Mouse (Mus musculus) layer of hippocampus, postnatal 10 days (tissue): ENCODE measurements around the gene Slc25a11. TPM values are rescaled to one million over a fixed set of nuclear protein-coding genes. Genes with fewer than 3 reads are reported as not detected.

Experiments
- DNase-seq, 2 experiments: peaks; one replicate each; pipeline ENCODE4 v3.0.0; 2021; ENCODE audit warnings: low spot score in 2 of 2
- total RNA-seq, 2 experiments: library from RNA; stranded (reverse); gene quantifications; 2 replicates each; pipeline ENCODE4 v1.2.3; 2021

Slc25a11 gene
- total RNA-seq, 2 experiments from 2014 or later: 117 to 125 TPM

- DNase-seq: no peak
These were observed 5.0 kb upstream of the Slc25a11 start for GRCm38 (mm10) chr11:70652029-70652883.

DNA sequence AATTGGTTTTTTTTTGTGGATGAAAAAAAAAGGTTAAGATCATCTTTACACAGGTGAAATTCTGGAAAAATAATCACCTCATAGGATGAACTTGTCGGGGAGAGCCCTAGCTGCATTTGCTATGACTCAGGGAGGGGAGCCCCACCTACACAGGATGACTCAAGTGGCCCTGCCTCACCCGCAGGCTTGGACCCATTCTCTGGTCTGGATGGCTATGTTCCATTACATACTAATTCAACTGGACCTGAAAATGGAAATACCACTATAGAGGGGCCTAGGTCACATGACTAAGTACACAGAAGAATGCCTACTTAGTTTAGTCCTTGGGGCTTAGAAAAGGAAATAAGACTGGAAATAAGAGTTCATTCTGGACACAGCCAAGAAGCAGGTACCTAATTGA is 4.1 kb upstream of the Slc25a11 start:
- no peak for DNase-seq

DNA sequence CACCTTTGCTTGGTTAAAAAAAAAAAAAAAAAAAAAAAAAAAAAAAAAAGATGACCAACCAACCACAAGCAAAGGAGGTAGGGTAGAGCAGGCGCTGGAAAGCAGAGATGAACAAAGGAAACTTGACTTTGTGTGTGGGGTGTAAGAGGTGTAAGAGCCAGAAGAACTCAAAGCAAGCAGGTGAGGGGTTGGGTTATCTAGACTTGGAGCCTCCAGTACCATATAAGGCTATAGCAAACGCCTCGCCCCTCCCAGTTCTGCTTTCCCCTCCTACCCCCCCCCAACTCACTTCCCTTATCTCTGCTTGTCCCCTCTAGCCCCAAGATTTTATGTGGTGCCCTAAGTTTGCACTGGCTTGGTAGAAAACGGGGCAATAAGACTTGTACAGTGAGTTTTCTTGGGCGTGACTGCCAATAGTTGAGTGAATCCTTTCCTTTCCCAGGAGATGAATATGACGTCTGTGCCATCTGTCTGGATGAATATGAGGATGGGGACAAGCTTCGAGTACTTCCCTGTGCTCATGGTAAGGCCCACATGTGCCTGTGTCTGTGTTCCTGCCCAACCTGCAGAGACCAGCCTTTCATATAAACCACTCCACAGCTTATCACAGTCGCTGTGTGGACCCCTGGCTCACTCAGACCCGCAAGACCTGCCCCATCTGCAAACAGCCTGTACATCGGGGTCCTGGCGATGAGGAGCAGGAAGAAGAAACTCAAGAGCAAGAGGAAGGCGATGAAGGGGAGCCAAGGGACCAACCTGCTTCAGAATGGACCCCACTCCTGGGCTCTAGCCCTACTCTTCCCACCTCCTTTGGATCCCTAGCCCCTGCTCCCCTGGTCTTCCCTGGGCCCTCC is 3.3 kb upstream of the Slc25a11 start:
- DNase-seq: no peak

DNA sequence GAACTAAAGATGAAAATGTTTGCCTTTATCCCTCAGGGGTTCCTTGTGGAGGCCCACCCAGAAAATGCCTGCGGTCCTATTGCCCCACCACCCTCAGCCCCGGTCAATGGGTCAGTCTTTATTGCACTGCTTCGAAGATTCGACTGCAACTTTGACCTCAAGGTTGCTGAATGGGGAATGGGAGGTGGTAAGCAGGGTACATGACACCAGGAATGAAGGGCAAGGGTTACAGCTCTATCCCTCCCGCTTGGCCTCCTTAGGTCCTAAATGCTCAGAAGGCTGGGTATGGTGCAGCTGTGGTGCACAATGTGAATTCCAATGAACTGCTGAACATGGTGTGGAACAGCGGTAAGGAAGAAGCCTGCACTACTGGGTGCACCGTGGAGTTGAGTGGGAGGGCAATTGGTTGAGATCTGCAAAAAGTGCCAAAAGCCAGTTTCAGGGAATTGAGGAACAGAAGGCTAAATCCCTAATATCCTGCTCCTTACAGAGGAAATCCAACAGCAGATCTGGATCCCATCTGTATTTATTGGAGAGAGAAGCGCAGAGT is 2.0 kb upstream of the Slc25a11 start:
- peak in 1 of 2 experiments; percentile 3 for DNase-seq

DNA sequence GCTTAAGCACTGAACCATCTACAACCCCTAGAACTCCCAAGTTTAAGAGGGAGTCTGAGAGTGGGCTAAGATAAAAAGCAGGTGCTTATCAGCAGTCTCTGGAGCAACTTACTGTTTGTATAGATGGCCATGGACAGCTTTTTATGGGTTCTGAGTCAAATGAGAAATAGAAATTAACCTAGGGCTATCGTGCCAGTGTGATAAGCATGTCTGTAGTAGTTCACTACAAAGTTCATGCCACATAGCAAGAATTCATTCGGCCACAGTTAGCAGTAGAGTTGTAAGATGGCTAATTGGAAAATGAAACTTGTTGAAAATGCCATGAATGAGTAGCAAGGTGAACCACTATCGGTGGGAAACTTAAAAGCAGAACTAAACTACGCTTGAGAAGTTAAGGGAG is 1.2 kb upstream of the Slc25a11 start:
- no peak for DNase-seq

DNA sequence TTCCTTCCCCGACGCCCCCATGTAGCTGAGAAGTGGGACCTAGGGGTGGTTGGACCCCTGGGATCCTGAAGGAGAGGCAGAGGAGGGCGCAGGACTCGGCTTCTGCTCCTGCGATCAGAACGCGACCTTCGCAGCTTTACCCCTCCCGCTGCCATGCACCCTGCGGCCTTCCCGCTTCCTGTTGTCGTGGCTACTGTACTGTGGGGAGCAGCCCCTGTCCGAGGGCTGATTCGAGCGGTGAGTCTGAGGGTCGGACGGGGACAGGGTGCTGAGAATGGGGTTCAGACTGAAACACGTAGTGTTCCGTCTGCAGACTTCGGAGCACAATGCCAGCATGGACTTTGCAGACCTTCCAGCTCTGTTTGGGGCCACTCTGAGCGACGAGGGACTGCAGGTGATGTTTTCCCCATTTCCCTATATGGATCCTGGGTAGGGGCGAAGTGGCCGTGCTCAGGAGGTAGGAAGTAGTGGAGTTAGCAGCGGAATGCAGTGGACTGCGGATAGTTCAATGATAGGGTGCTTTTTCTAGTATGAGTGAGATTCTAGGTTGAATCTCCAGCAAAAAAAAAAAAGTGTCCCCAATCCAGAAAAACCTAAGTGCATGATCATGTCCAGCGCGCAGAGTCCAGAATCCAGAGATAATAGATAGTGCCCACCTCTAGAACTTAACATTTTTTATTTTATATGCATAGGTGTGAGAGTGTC is 589 bp upstream of the Slc25a11 start:
- peak in 1 of 2 experiments; percentile 46 for DNase-seq

DNA sequence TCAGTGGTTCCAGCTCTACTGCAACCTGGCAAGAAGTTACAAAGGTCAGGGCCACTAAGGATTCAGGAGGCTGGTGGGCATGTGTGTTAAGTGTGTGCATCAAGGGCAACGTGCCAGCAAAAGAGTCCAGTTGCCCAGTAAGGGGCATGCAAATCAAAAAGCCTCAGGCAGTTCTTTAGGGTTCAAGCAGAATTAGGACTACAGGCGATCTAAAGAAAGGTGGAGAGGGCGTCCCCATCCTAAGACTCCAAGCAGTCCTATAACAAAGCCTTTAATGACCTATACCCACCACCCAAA is 1.1 kb downstream of the Slc25a11 start:
- DNase-seq: no peak

DNA sequence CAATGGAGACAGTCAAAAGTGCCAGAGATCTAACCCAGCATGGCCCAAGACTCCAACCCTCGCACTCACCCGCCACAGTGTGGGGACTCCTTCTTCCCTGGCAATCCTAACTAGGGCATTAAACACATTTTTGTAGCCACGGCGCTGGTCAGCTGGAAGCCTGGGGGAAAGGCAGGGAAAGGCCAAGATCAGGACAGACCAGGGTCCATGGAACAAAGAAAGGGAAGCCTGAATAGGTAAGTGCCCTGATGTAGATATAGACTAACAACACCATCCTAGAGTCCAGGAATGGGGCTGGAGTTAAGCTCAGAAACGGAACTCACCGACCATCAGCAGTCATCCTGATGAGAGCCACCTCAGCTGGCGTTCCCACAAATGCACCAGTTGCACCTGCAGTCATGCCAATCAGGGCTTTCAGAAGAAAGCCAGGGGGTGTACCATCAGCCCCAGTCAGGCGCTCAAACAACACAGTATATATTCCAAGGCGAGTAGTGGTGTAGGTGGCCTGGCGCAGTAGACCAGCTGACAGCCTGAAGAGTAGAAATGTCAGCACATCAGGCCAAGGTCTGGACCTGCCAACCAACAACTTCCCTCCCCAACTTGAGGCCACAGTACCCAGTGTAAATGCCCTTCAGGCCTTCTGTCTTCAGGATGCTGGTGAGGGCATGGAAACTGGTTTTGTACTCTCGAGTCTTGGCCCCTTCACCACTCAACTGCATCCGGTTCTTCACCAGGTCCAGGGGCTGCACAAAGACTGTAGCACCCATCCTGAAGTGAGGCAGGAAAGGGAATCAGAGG is 1.6 kb downstream of the Slc25a11 start:
- DNase-seq: no peak

GRCm38 (mm10) chr11:70644564-70645103 is 2.6 kb downstream of the Slc25a11 start:
- no peak for DNase-seq

DNA sequence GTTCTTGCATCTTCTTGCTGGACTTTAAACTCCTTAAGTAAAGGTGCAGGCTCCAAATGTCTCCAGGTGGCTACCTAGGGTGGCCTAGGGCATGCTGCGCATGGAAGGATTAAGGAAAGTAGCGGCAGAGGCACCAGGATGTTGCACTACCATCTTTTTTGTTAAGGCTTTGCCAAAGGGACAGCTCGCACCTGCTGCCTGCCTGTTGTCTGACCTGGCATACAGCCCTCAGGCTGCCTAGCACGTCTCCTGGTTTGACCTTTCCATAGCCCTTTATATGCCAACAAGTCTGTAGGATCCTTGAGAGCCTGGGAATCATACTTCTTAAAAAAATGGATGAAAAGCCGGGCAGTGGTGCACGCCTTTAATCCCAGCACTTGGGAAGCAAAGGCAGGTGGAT is 4.2 kb downstream of the Slc25a11 start:
- no peak for DNase-seq

DNA sequence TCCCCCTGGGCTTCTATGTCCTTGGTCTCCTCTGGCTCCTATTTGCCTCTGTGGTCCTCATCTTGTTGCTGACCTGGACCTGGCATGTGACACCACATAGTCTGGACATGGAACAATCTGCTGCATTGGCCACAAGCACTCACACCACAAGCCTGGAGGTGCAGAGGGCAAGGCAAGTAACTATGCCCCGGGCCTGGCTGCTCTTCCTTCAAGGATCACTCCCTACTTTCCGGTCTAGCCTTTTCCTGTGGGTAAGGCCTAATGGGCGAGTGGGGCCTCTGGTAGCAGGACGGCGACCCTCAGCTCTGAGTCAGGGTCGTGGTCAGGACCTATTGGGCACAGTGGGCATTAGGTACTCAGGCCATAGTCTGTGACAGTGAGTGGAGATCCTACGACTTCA is 6.0 kb downstream of the Slc25a11 start:
- DNase-seq: no peak

DNA sequence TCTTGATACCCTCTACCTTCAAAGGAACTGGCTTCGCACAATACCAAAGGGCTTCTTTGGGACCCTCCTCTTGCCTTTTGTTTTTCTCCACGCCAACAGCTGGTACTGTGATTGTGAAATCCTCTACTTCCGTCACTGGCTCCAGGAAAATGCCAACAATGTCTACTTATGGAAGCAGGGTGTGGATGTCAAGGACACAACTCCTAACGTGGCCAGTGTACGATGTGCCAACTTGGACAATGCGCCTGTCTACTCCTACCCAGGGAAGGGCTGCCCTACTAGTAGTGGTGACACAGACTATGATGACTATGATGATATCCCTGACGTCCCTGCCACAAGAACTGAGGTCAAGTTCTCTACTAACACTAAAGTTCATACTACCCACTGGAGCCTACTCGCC is 7.3 kb downstream of the Slc25a11 start:
- DNase-seq: no peak

DNA sequence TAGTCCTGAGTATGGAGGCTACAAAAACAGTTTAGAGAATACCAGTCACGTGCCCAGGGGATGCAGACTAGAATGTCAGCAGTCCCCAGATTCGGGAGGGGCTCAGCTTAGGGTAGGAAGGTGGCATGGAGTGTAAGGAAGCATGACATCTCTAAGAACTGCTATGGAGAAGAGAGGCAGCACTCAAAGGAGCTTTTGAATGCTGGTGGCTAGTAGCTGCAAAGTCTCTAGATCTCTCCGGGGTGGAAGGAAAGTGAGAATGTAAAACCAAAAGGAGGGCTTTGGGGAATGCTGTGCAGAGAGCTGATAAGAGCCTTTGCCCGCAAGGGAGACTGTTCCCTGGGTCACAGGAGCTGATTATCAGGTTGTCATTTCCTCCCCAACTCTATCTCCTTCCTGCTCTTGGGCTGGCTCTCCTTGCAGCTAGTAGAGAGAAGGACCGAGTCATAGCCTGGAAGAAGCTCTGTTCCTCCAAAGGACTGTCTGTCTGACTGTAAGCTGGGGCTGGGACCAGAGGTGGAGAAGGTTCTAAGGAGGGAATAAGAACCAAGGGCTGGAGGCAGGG is 8.5 kb downstream of the Slc25a11 start, which contains the start of gene Gp1ba:
Gene Gp1ba (plus strand): TSS at position 409 of the 565 bp plus-strand sequence.
- DNase-seq: no peak

DNA sequence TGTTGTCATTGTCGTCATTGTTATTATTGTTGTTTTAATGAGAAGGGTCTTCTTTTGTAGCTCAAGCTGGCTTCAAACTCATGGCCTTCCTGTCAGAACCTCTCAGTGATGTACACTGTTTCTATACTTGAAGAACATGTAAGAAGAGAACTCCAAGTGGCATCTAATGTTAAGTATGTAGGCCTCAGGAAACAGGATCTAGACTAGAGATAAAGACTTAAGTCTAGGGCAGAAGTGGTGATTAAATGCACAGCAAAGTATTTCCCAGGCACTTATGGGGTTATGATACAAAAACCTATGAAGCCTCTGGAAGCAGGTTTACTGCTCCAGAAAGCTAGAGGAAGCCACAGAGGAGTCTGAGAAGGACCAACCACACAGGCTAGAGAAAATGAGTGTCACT is 9.0 kb downstream of the Slc25a11 start:
- no peak for DNase-seq

DNA sequence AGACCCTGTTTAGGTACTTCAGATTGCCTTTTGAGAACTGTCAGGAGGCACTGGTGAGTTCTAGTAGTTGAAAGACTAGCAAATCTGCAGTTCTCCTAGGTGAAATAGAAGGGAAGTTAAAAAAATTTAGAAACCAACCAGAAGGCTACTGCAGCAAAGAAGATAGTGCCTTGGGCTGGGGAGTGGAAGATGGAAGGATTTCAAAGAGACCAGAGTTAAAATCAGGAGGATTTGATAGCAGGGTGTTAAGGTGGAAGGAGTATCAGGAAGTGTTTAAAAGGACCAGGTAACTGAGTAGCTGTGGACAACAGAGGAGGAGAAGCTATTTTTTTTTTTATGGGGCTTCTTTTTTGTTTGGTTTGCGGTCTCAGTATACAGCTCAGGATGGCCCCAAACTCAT is 9.5 kb downstream of the Slc25a11 start:
- no peak for DNase-seq

DNA sequence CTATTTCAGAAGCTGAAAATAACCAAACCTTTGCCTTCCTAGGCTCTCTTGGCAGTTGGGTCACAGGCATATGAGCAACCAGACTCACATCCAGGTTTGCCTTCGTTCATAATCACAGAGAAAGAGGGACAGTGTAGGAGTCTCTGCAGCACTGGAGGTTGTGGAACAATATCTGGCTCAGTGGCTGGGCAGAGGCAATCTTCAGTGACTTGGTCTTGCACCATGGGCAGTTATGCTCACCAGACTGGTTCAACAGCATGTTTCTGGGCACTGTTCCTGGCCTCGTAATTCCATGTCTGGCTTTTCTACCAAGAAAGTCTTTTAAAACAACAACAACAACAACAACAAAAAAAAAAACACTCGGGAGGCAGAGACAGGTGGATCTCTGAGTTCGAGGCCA is 11.7 kb downstream of the Slc25a11 start:
- DNase-seq: no peak

DNA sequence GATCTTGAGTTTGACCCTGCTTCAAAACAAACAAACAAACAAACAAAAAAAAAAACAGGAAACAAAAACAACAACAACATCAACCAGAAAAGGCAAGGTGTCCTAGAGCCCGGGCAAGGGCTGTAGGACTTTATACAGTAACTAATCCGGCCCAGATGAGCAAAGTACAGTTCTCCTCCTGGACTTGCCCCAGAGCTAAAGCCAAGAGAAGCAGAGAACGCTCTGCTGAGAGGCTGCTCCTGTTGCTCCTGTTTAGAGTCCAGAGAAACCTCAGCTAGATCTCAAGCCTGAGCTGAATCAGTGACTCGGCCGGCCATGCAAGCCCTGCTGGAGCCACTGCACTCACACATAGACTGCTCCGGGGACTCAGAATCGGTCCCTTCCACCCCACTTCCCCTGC is 17.1 kb downstream of the Slc25a11 start:
- no peak for DNase-seq

DNA sequence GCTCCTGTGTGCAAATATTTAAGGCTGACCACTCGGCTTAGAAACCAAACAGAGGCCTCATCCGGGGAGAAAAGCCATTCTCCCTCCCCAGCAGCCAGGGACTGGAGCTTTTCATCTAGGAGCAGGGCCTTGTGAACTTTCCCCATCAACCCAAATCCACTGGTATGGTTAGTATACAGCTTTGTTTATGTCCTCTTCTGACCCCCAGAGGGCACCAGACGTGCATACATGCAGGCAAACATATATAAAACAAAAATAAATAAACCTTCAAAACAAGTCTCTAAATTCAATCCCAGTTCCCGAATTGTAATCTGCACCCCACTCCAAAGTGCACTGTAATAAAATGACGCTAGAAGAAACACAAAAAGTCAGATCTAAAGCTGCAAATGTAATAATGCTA is 17.7 kb downstream of the Slc25a11 start:
- DNase-seq: no peak

DNA sequence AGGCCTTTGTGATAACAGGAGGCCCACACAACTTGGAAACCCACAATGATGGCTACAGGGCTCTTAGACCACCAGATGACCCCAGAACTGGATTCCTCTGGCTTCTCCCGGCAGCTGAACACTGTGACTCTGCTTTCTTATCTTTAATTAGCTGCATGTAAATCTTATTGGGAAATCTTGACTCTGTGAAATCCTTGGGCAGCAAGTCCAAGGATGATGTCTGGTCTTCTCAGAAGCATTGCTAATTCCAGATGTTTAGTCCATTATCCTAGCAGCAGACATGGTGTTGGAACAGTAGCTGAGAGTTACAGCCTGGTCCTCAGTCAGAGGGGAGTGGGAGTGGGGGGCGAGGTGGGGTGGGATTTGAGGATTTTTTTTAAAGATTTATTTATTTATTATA is 18.8 kb downstream of the Slc25a11 start:
- no peak for DNase-seq

DNA sequence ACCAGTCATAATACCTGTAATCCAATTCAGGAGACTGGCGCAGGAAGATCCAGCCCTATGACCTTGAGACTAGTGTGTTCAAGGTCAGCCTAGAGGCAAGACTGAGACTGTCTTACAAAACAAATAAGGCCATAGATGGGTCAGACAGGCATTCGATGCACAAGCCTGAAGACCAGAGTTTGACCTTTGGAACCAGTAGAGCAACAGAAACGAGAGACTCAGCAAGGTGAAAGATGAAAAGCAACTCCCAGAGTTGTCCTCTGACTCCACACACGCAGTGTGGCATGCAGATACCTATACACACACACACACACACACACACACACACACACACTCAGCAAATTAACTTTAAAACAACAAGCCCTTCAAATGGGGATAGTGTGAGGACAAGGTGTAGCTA is 20.4 kb downstream of the Slc25a11 start:
- no peak for DNase-seq
